Mouse (Mus musculus) ES-E14 (cell line): ENCODE data around the gene Kcna10.

Source experiments
- HCFC1 ChIP-seq: IDR thresholded peaks from 2 replicates; pipeline ENCODE4 v1.6.1; 2012; ENCODE audit warnings: low read length, inconsistent platforms, borderline replicate concordance; ENCODE audit not compliant: insufficient read depth
- MAFK ChIP-seq: IDR thresholded peaks from 2 replicates; pipeline ENCODE4 v1.6.1; 2014; ENCODE audit warnings: mild to moderate bottlenecking, low read depth, low read length, inconsistent platforms; ENCODE audit not compliant: insufficient read depth
- ZC3H11A ChIP-seq: IDR thresholded peaks from 2 replicates; pipeline ENCODE4 v1.6.1; 2012; ENCODE audit warnings: low read depth, mild to moderate bottlenecking, inconsistent platforms, low read length, borderline replicate concordance
- ZNF384 ChIP-seq: IDR thresholded peaks from 2 replicates; pipeline ENCODE4 v1.6.1; 2012; ENCODE audit warnings: low read depth, low read length, inconsistent platforms

DNA sequence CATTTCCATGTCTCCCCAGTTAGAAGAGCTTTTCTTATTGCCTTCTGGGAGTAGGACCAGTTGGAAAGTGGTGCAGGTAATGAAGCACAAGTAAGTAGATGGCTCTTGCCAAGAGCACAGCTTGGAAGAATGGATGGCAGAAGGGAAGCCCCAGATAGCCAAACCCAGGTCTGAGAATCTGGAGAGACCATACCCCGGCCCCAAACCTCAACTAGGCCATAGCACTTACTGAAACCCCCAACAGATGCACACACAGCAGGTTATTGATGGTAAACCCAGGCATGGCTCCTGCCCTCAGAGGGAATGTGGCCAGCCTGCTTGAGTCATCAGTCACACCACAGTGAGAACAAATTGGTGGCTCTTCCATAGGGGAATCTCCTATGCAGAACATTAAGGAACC is 10.3 kb upstream of the Kcna10 start:
- TF ChIP-seq ZC3H11A (no peak), HCFC1 (no peak), MAFK (no peak), ZNF384 (no peak)
